Mouse (Mus musculus) ES-Bruce4 (cell line): ENCODE results near the gene Oaf. TPM values are rescaled to one million over a fixed set of nuclear protein-coding genes. Genes with fewer than 3 reads are reported as not detected.

ENCODE experiments used
- H3K27ac ChIP-seq: 2 replicates; pipeline ENCODE4 v1.5.1; 2012; ENCODE audit warnings: low read length, inconsistent platforms; ENCODE audit not compliant: insufficient read depth
- H3K27me3 ChIP-seq: 2 replicates; pipeline ENCODE4 v1.6.1; 2012; ENCODE audit warnings: mild to moderate bottlenecking, low read length, inconsistent platforms; ENCODE audit not compliant: control insufficient read depth, poor library complexity, insufficient read depth, severe bottlenecking
- H3K36me3 ChIP-seq: 2 replicates; pipeline ENCODE4 v1.6.1; 2012; ENCODE audit warnings: inconsistent platforms, mild to moderate bottlenecking, low read length, moderate library complexity; ENCODE audit not compliant: control insufficient read depth, poor library complexity, insufficient read depth, severe bottlenecking
- H3K4me1 ChIP-seq: one replicate; pipeline ENCODE4 v1.8.1; 2011; ENCODE audit warnings: low read length; ENCODE audit not compliant: control insufficient read depth, insufficient read depth
- H3K4me3 ChIP-seq: 2 replicates; pipeline ENCODE4 v1.5.1; 2011; ENCODE audit warnings: low read depth, mild to moderate bottlenecking, low read length
- H3K9ac ChIP-seq: 2 replicates; pipeline ENCODE4 v1.6.1; 2012; ENCODE audit warnings: low read depth, mild to moderate bottlenecking, inconsistent platforms; ENCODE audit not compliant: poor library complexity, severe bottlenecking
- H3K9me3 ChIP-seq: replicated peaks from 2 replicates; pipeline ENCODE4 v1.6.1; 2012; ENCODE audit warnings: mild to moderate bottlenecking, low read length, inconsistent platforms; ENCODE audit not compliant: control insufficient read depth, poor library complexity, insufficient read depth, severe bottlenecking
- CTCF ChIP-seq: IDR thresholded peaks from one replicate; pipeline ENCODE4 v1.8.1; 2011; ENCODE audit warnings: low read depth, low read length
- EP300 ChIP-seq: IDR thresholded peaks from 2 replicates; pipeline ENCODE4 v1.6.1; 2011; ENCODE audit warnings: low read depth, low read length; ENCODE audit not compliant: insufficient read depth
- POLR2A ChIP-seq: IDR thresholded peaks from one replicate; pipeline ENCODE4 v1.8.1; 2011; ENCODE audit warnings: low read length; ENCODE audit not compliant: insufficient read depth
- polyA plus RNA-seq: library from polyadenylated mRNA; stranded (reverse); fragments of >200 nt; gene quantifications from 2 replicates; pipeline ENCODE4 v1.2.4, GENCODE M21; 2011; ENCODE audit warnings: low read depth; ENCODE audit not compliant: missing spikeins, insufficient read depth, insufficient read length

The Oaf gene
- polyA plus RNA-seq, 1 experiment = 3.7 TPM

- H3K4me3 ChIP-seq = no peak overlapping the region
- H3K9ac ChIP-seq = no peak overlapping the region
- peaks cover 8% of the 10 kb centered on the region; the same call in 1 of the 2 replicates for H3K27me3 ChIP-seq
- H3K4me1 ChIP-seq = no peaks in the 10 kb centered on the region
- no peak overlapping the region for H3K27ac ChIP-seq
- no peak for TF ChIP-seq EP300
- no peak for TF ChIP-seq POLR2A
- no peak for TF ChIP-seq CTCF
- no peaks in the 10 kb centered on the region for H3K36me3 ChIP-seq
- no peaks in the 10 kb centered on the region for H3K9me3 ChIP-seq
Measured at GRCm38 (mm10) chr9:43241291-43241690, 1.6 kb upstream of the Oaf start.

- Histone ChIP-seq H3K9me3 (no peaks in the 10 kb centered on the region), H3K36me3 (no peaks in the 10 kb centered on the region), H3K4me1 (no peaks in the 10 kb centered on the region), H3K27me3 (peaks cover 8% of the 10 kb centered on the region; the same call in 1 of the 2 replicates), H3K27ac (no peak overlapping the region), H3K4me3 (no peak overlapping the region), H3K9ac (no peak overlapping the region)
- TF ChIP-seq EP300 (no peak), CTCF (no peak), POLR2A (no peak)
Measured at GRCm38 (mm10) chr9:43240594-43240900, 836 bp upstream of the Oaf start.

- no peak for TF ChIP-seq EP300
- no peak for TF ChIP-seq POLR2A
- TF ChIP-seq CTCF = no peak
- Histone ChIP-seq H3K27me3 (peaks cover 8% of the 10 kb centered on the region; the same call in 1 of the 2 replicates), H3K4me1 (no peaks in the 10 kb centered on the region), H3K9me3 (no peaks in the 10 kb centered on the region), H3K36me3 (no peaks in the 10 kb centered on the region), H3K4me3 (peak overlapping the region; percentile 47), H3K27ac (no peak overlapping the region), H3K9ac (peak overlapping the region; percentile 44)
Measured at GRCm38 (mm10) chr9:43238631-43239545, 823 bp downstream of the Oaf start.

- no peak overlapping the region for H3K9ac ChIP-seq
- peaks cover 8% of the 10 kb centered on the region; the same call in 1 of the 2 replicates for H3K27me3 ChIP-seq
- no peaks in the 10 kb centered on the region for H3K4me1 ChIP-seq
- H3K27ac ChIP-seq = no peak overlapping the region
- no peaks in the 10 kb centered on the region for H3K36me3 ChIP-seq
- TF ChIP-seq EP300 (no peak), POLR2A (no peak), CTCF (no peak)
- no peaks in the 10 kb centered on the region for H3K9me3 ChIP-seq
- H3K4me3 ChIP-seq = no peak overlapping the region
Measured at GRCm38 (mm10) chr9:43238167-43238566, 1.5 kb downstream of the Oaf start.

GRCm38 (mm10) chr9:43237111-43237775, 2.5 kb downstream of the Oaf start:
- Histone ChIP-seq H3K36me3 (no peaks in the 10 kb centered on the region), H3K9me3 (no peaks in the 10 kb centered on the region), H3K27me3 (peaks cover 8% of the 10 kb centered on the region; the same call in 1 of the 2 replicates), H3K4me3 (no peak overlapping the region), H3K4me1 (no peaks in the 10 kb centered on the region), H3K9ac (no peak overlapping the region), H3K27ac (no peak overlapping the region)
- TF ChIP-seq POLR2A (no peak), EP300 (no peak), CTCF (no peak)

- TF ChIP-seq POLR2A (no peak), EP300 (no peak), CTCF (no peak)
- H3K9ac ChIP-seq = no peak overlapping the region
- no peaks in the 10 kb centered on the region for H3K36me3 ChIP-seq
- no peak overlapping the region for H3K4me3 ChIP-seq
- H3K4me1 ChIP-seq = no peaks in the 10 kb centered on the region
- peaks cover 8% of the 10 kb centered on the region; the same call in 1 of the 2 replicates for H3K27me3 ChIP-seq
- no peaks in the 10 kb centered on the region for H3K9me3 ChIP-seq
- no peak overlapping the region for H3K27ac ChIP-seq
Measured at GRCm38 (mm10) chr9:43236576-43236975, 3.1 kb downstream of the Oaf start.
